Mouse (Mus musculus) spleen, adult 2 months (tissue): Measurements from ENCODE around the gene Ctrc. TPM values are rescaled to one million over a fixed set of nuclear protein-coding genes. Genes with fewer than 3 reads are reported as not detected.

Experiments used
- DNase-seq, 2 experiments: peaks; one replicate each; pipeline versions ENCODE4 v3.0.0 to v3.0.0-alpha.2; 2012 to 2021; ENCODE audit warnings: low spot score in 2 of 2, low read depth in 1 of 2
- H3K27ac ChIP-seq: fragments of 200-500 bp; 2 replicates; pipeline ENCODE4 v1.5.1; 2012; ENCODE audit warnings: low read length, inconsistent platforms; ENCODE audit not compliant: insufficient read depth
- H3K27me3 ChIP-seq: fragments of 200-500 bp; 2 replicates; pipeline ENCODE4 v1.6.1; 2012; ENCODE audit warnings: mild to moderate bottlenecking, moderate library complexity, low read length, inconsistent platforms; ENCODE audit not compliant: control insufficient read depth, insufficient read depth
- H3K36me3 ChIP-seq: fragments of 200-500 bp; 2 replicates; pipeline ENCODE4 v1.6.1; 2012; ENCODE audit warnings: mild to moderate bottlenecking, low read length, inconsistent platforms; ENCODE audit not compliant: control insufficient read depth, insufficient read depth
- H3K4me1 ChIP-seq: fragments of 200-500 bp; 2 replicates; pipeline ENCODE4 v1.6.1; 2011; ENCODE audit warnings: inconsistent platforms; ENCODE audit not compliant: control insufficient read depth, insufficient read depth, insufficient read length
- H3K4me3 ChIP-seq: fragments of 200-500 bp; 2 replicates; pipeline ENCODE4 v1.5.1; 2011; ENCODE audit warnings: mild to moderate bottlenecking, inconsistent platforms; ENCODE audit not compliant: insufficient read depth, insufficient read length; ENCODE audit errors: extremely low read depth
- CTCF ChIP-seq: fragments of 200-500 bp; IDR thresholded peaks from 2 replicates; pipeline ENCODE4 v1.5.1; 2011; ENCODE audit warnings: mild to moderate bottlenecking, inconsistent platforms; ENCODE audit not compliant: insufficient read depth, insufficient read length, insufficient replicate concordance; ENCODE audit errors: extremely low read depth
- POLR2A ChIP-seq: fragments of 200-500 bp; IDR thresholded peaks from 2 replicates; pipeline ENCODE4 v1.6.1; 2011; ENCODE audit warnings: low read depth, low read length, inconsistent platforms
- WGBS: fragments of 180-500 bp; shearing (Covaris S2); methylation state at CpG from one replicate; pipeline ENCODE4 v1.1.7; 2018; 5-methylcytosine and 5-hydroxymethylcytosine counted together
- polyA plus RNA-seq: library from polyadenylated mRNA; depleted of rRNA; stranded (reverse); fragments of >200 nt; gene quantifications from 2 replicates; pipeline ENCODE4 v1.2.3, GENCODE M21; 2012

Gene Ctrc
- polyA plus RNA-seq, 1 experiment = 1,887 TPM

- TF ChIP-seq CTCF (no peak), POLR2A (no peak)
- no peak for DNase-seq
- no peaks in the 10 kb centered on the region for H3K27me3 ChIP-seq
- H3K4me3 ChIP-seq = no peak overlapping the region
- H3K36me3 ChIP-seq = peaks cover 5% of the 10 kb centered on the region
- WGBS = 80% methylated on average over 8 of the region's 8 CpGs
- H3K27ac ChIP-seq = no peak overlapping the region
- H3K4me1 ChIP-seq = no peaks in the 10 kb centered on the region
These were observed 54.2 kb downstream of the Ctrc start for GRCm38 (mm10) chr4:141791951-141792350.

GRCm38 (mm10) chr4:141791486-141791885 lies 54.7 kb downstream of the Ctrc start:
- H3K27ac ChIP-seq = no peak overlapping the region
- 86% methylated on average over 7 of the region's 7 CpGs for WGBS
- no peak for DNase-seq
- H3K4me3 ChIP-seq = no peak overlapping the region
- TF ChIP-seq CTCF (no peak), POLR2A (no peak)
- H3K36me3 ChIP-seq = peaks cover 2% of the 10 kb centered on the region
- no peaks in the 10 kb centered on the region for H3K4me1 ChIP-seq
- no peaks in the 10 kb centered on the region for H3K27me3 ChIP-seq

DNA sequence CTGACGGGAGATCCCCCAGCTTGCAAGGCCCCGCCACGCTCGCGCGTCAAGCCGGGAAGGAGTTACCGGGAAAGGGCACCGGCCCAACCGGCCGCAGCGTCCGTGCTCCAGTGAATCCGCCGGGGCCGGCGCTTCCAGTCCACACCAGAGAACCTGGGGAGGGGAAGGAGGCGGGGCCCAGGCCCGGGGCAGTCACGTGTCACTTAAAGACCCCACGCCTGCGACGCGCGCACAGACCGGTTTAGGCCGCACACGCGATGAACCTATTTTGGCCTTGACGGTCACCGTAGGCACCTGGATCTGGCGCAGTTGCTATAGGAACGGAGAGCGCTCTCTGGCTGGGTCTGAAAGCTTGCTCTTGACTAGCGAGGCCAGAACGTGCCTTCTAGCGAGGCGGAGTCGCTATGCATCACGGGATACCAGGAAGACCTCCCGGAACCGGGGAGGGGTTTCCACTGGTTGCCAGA lies 55.6 kb downstream of the Ctrc start, which contains the start of gene Dnajc16:
Gene Dnajc16, minus strand, starts transcription at position 408 of the 467 bp plus-strand sequence.
- WGBS = under 1% methylated on average over 42 of the region's 42 CpGs
- Histone ChIP-seq H3K4me3 (peak within 1 kb of the TSS; percentile 74), H3K36me3 (peaks cover 3% of the 10 kb centered on the region), H3K27ac (peak within 1 kb of the TSS; percentile 55), H3K4me1 (no peaks in the 10 kb centered on the region), H3K27me3 (no peaks in the 10 kb centered on the region)
- DNase-seq = peak; percentile 94 to 99
- TF ChIP-seq POLR2A (peak; percentile 43), CTCF (no peak)

DNA sequence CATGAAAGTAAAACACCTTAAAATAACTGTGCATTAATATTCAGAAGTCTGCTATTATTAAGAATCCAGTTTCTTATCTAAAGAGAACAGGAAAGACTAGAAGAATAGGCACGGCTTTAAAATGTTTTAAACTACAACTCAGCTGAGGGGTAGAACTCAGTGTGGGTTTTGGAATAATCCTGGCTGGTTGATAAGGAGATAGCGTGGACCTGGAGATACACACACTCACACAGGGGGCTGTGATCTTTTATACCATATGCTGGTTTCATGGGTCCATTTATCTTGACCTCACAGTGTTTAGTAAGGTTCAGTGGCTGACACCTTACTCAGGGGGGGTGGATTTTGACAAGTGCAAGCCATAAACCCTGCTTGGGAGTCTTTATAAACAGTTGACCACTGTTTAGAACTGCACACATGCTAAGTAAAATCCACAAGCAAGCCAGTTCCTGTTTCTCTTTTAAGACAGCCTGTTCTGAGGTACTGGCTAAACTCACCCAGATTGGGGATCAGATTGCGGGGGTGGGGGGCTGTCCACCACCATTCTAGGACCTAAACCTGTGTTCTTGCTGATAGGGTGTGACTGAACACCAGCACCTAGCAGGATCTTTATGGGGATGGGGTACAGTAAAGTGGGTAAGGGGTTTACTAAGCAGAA lies 56.5 kb downstream of the Ctrc start:
- 39% methylated on average over 3 of the region's 3 CpGs for WGBS
- Histone ChIP-seq H3K36me3 (peaks cover 3% of the 10 kb centered on the region), H3K27me3 (no peaks in the 10 kb centered on the region), H3K27ac (peak overlapping the region; percentile 55), H3K4me1 (no peaks in the 10 kb centered on the region), H3K4me3 (peak overlapping the region; percentile 74)
- no peak for DNase-seq
- no peak for TF ChIP-seq POLR2A
- no peak for TF ChIP-seq CTCF

GRCm38 (mm10) chr4:141787462-141787861 lies 58.7 kb downstream of the Ctrc start:
- no peak for TF ChIP-seq CTCF
- no peak for TF ChIP-seq POLR2A
- Histone ChIP-seq H3K27ac (no peak overlapping the region), H3K4me1 (no peaks in the 10 kb centered on the region), H3K27me3 (no peaks in the 10 kb centered on the region), H3K4me3 (no peak overlapping the region), H3K36me3 (peaks cover 12% of the 10 kb centered on the region)
- DNase-seq = no peak
- WGBS = 92% methylated on average over 7 of the region's 7 CpGs

DNA sequence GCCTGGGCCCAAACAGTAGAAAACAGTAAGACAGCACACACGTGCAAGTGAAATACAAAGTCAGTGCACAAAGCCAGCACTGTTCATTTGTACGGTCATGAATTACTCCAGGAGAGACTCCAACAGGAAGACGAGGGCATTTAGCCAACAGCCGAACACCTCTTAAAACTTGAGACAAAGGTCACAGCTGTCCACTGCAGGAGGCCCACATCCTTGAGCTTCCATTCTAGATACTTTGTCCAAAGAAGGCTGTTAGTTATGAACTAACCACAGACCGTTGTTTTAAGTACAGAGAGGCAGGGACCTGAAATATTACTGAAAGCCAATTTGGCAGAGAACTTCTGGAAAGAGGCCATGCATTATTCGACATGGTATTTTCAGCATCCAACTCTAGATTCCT lies 59.1 kb downstream of the Ctrc start:
- H3K4me1 ChIP-seq = no peaks in the 10 kb centered on the region
- H3K4me3 ChIP-seq = no peak overlapping the region
- DNase-seq = no peak
- H3K27me3 ChIP-seq = no peaks in the 10 kb centered on the region
- TF ChIP-seq CTCF (no peak), POLR2A (no peak)
- WGBS = 85% methylated on average over 6 of the region's 6 CpGs
- peaks cover 14% of the 10 kb centered on the region for H3K36me3 ChIP-seq
- H3K27ac ChIP-seq = no peak overlapping the region

GRCm38 (mm10) chr4:141786141-141786540 lies 60.0 kb downstream of the Ctrc start:
- 88% methylated on average over 13 of the region's 13 CpGs for WGBS
- peaks cover 18% of the 10 kb centered on the region for H3K36me3 ChIP-seq

More at GRCm38 (mm10) chr4:141786141-141786540, 60.0 kb downstream of the Ctrc start:
- no peak overlapping the region for H3K4me3 ChIP-seq
- DNase-seq = no peak
- H3K27ac ChIP-seq = no peak overlapping the region
- no peaks in the 10 kb centered on the region for H3K27me3 ChIP-seq
- no peaks in the 10 kb centered on the region for H3K4me1 ChIP-seq
- no peak for TF ChIP-seq POLR2A
- no peak for TF ChIP-seq CTCF
